Comparison of ENCODE assay signal across 18 mouse cellular contexts in genomic region chr11:25171048-25171447, GRCm38 (mm10).
A peak's percentile ranks its signal among the peaks of the same experiment; 100 is the strongest.
DNase-seq lines count a peak whose midpoint lies in the region; ATAC-seq and TF ChIP-seq lines count a peak whose summit lies in the region.
"Had no signal": no experiment of that assay in that cellular context is flagged by ENCODE, and none has a peak within 500 bp of the region (broad histone marks: within the 10 kb centered on the region; RNA-seq: fewer than 3 reads in every experiment).

No protein-coding gene starts in this region.

- no peaks in the 10 kb centered on the region for H3K36me3 ChIP-seq in forebrain, embryonic 16.5 days (ENCODE audit: control insufficient read depth, insufficient read depth)
- H3K36me3 ChIP-seq in forebrain, embryonic 10.5 days (replicated peaks) = no peaks in the 10 kb centered on the region
- H3K36me3 ChIP-seq in lung, postnatal 0 days (ENCODE audit: insufficient read depth, low read length) = no peaks in the 10 kb centered on the region
- H3K36me3 ChIP-seq: embryonic facial prominence, embryonic 13.5 days; embryonic facial prominence, embryonic 15.5 days had no signal

- H3K9ac ChIP-seq in forebrain, embryonic 16.5 days (replicated peaks; ENCODE audit: low read depth, low read length) = no peak overlapping the region
- H3K9ac ChIP-seq in lung, postnatal 0 days (replicated peaks; ENCODE audit: low read depth) = no peak overlapping the region
- H3K9ac ChIP-seq: embryonic facial prominence, embryonic 13.5 days; embryonic facial prominence, embryonic 15.5 days had no signal

- no peaks in the 10 kb centered on the region for H3K27me3 ChIP-seq in forebrain, embryonic 16.5 days (replicated peaks; ENCODE audit: control insufficient read depth, insufficient read depth, low read length)
- no peaks in the 10 kb centered on the region for H3K27me3 ChIP-seq in forebrain, embryonic 10.5 days (ENCODE audit: poor library complexity, severe bottlenecking)
- H3K27me3 ChIP-seq in lung, postnatal 0 days (replicated peaks; ENCODE audit: insufficient read depth, low read length) = no peaks in the 10 kb centered on the region
- H3K27me3 ChIP-seq: embryonic facial prominence, embryonic 13.5 days; embryonic facial prominence, embryonic 15.5 days had no signal

- WGBS in forebrain, embryonic 16.5 days = 50% methylated on average over 1 of the region's 1 CpGs
- WGBS in forebrain, embryonic 10.5 days = 90% methylated on average over 1 of the region's 1 CpGs
- WGBS in lung, postnatal 0 days = 87% methylated on average over 1 of the region's 1 CpGs

- TF ChIP-seq EP300 in lung, postnatal 0 days (IDR thresholded peaks at IDR 0.05) = no peak

- TF ChIP-seq CTCF in brain, embryonic 14.5 days (IDR thresholded peaks at IDR 0.05; ENCODE audit: borderline replicate concordance, extremely low read depth, insufficient read depth, insufficient read length) = no peak
- TF ChIP-seq CTCF in lung, postnatal 0 days (IDR thresholded peaks at IDR 0.05) = no peak

- H3K9me3 ChIP-seq in forebrain, embryonic 16.5 days (ENCODE audit: control insufficient read depth, low read length) = no peaks in the 10 kb centered on the region
- no peaks in the 10 kb centered on the region for H3K9me3 ChIP-seq in forebrain, embryonic 10.5 days
- H3K9me3 ChIP-seq in lung, postnatal 0 days (ENCODE audit: low read length) = no peaks in the 10 kb centered on the region
- H3K9me3 ChIP-seq: embryonic facial prominence, embryonic 13.5 days; embryonic facial prominence, embryonic 15.5 days had no signal

- no peak overlapping the region for H3K4me2 ChIP-seq in forebrain, embryonic 16.5 days (ENCODE audit: low read length)
- no peak overlapping the region for H3K4me2 ChIP-seq in lung, postnatal 0 days (replicated peaks; ENCODE audit: low read depth, low read length)
- H3K4me2 ChIP-seq: embryonic facial prominence, embryonic 13.5 days; embryonic facial prominence, embryonic 15.5 days had no signal

- no peak overlapping the region; the same call in 1 of the 2 replicates for H3K27ac ChIP-seq in forebrain, embryonic 16.5 days (ENCODE audit: low read length)
- no peak overlapping the region for H3K27ac ChIP-seq in forebrain, embryonic 10.5 days
- H3K27ac ChIP-seq in lung, postnatal 0 days (ENCODE audit: low read length) = no peak overlapping the region
- H3K27ac ChIP-seq: embryonic facial prominence, embryonic 13.5 days; embryonic facial prominence, embryonic 15.5 days had no signal

- TF ChIP-seq POLR2A in brain, embryonic 14.5 days (IDR thresholded peaks at IDR 0.05; ENCODE audit: borderline replicate concordance, extremely low read depth, insufficient read depth, insufficient read length, poor library complexity, severe bottlenecking) = no peak

- 0 out of 2 replicates have a peak, but pooled peaks cover 4% of the 10 kb centered on the region for H3K4me1 ChIP-seq in forebrain, embryonic 16.5 days (replicated peaks; ENCODE audit: control insufficient read depth, insufficient read depth, low read length)
- no peaks in the 10 kb centered on the region for H3K4me1 ChIP-seq in forebrain, embryonic 10.5 days
- H3K4me1 ChIP-seq in lung, postnatal 0 days (ENCODE audit: insufficient read depth, low read depth, low read length) = no peaks in the 10 kb centered on the region
- H3K4me1 ChIP-seq: embryonic facial prominence, embryonic 13.5 days; embryonic facial prominence, embryonic 15.5 days had no signal

- peak; percentile 58; the same call in 1 of the 2 replicates for ATAC-seq in forebrain, embryonic 16.5 days
- ATAC-seq in lung, postnatal 0 days = no peak

- DNase-seq in forebrain, embryonic 10.5 days (ENCODE audit: extremely low spot score, low spot score) = no peak
- peak; percentile 10 for DNase-seq in brain, adult 2 months (ENCODE audit: low read depth, low spot score)
- DNase-seq in brain, embryonic 14.5 days (ENCODE audit: low read depth) = peak; percentile 37
- no peak for DNase-seq in lung, postnatal 0 days (ENCODE audit: low spot score)
- DNase-seq: adrenal gland, adult 2 months; adrenal gland, postnatal 10 days; adrenal gland, postnatal 25 days; cerebellum, adult 11 months; cerebellum, adult 18-20 months; cerebellum, adult 8-10 months; cerebellum, adult 9-11 months; cerebellum, postnatal 14 days; cerebellum, postnatal 36 days; embryo, embryonic 11 days had no signal

- H3K4me3 ChIP-seq in forebrain, embryonic 16.5 days (replicated peaks; ENCODE audit: low read length) = no peak overlapping the region
- H3K4me3 ChIP-seq in forebrain, embryonic 10.5 days = no peak overlapping the region
- H3K4me3 ChIP-seq in lung, postnatal 0 days (ENCODE audit: low read depth, low read length) = no peak overlapping the region
- H3K4me3 ChIP-seq: embryonic facial prominence, embryonic 13.5 days; embryonic facial prominence, embryonic 15.5 days; erythroblast, embryonic 14.5 days had no signal

Comparison
In these comparisons a context has a peak if more than half of its experiments do, and no peak if none do; other contexts are left out.
1. DNase-seq: peak in brain, adult 2 months (single experiment) and brain, embryonic 14.5 days (single experiment); none in forebrain, embryonic 10.5 days (single experiment) and lung, postnatal 0 days (single experiment).